Mouse (Mus musculus) hindbrain, embryonic 16.5 days (tissue): ENCODE measurements around the gene Pfkfb4. TPM values are rescaled to one million over a fixed set of nuclear protein-coding genes. Genes with fewer than 3 reads are reported as not detected.

Experiments
- ATAC-seq: fragments of 200-750 bp; cut with Nextera tagmentation; 2 replicates; pipeline ENCODE4 v1.8.0; 2017; ENCODE audit warnings: moderate TSS enrichment, moderate library complexity
- H3K27ac ChIP-seq: fragments of 300-500 bp; sonication (generic); 2 replicates; pipeline ENCODE4 v1.5.1; 2014; ENCODE audit warnings: low read depth, mild to moderate bottlenecking, control low read depth, low read length, moderate library complexity
- H3K27me3 ChIP-seq: fragments of 300-500 bp; sonication (generic); replicated peaks from 2 replicates; pipeline ENCODE4 v1.6.1; 2014; ENCODE audit warnings: low read length; ENCODE audit not compliant: control insufficient read depth, insufficient read depth
- H3K36me3 ChIP-seq: fragments of 300-500 bp; sonication (generic); 2 replicates; pipeline ENCODE4 v1.6.1; 2014; ENCODE audit warnings: mild to moderate bottlenecking, low read length, moderate library complexity, mixed read lengths; ENCODE audit not compliant: control insufficient read depth, insufficient read depth
- H3K4me1 ChIP-seq: fragments of 300-500 bp; sonication (generic); 2 replicates; pipeline ENCODE4 v1.6.1; 2014; ENCODE audit warnings: low read depth, low read length; ENCODE audit not compliant: control insufficient read depth, insufficient read depth
- H3K4me2 ChIP-seq: fragments of 300-500 bp; sonication (generic); 2 replicates; pipeline ENCODE4 v1.6.1; 2014; ENCODE audit warnings: mild to moderate bottlenecking, low read length, control low read depth, moderate library complexity
- H3K4me3 ChIP-seq: fragments of 300-500 bp; sonication (generic); 2 replicates; pipeline ENCODE4 v1.5.1; 2014; ENCODE audit warnings: mild to moderate bottlenecking, low read length, control low read depth, moderate library complexity
- H3K9ac ChIP-seq: fragments of 300-500 bp; sonication (generic); 2 replicates; pipeline ENCODE4 v1.6.1; 2014; ENCODE audit warnings: low read depth, mild to moderate bottlenecking, control low read depth, low read length, moderate library complexity
- H3K9me3 ChIP-seq: fragments of 300-500 bp; sonication (generic); 2 replicates; pipeline ENCODE4 v1.6.1; 2014; ENCODE audit warnings: mild to moderate bottlenecking, low read length, moderate library complexity; ENCODE audit not compliant: control insufficient read depth
- WGBS: fragments of 180-500 bp; shearing (Covaris S2); extraction: QIAGEN DNeasy Blood & Tissue Kit; methylation state at CpG from one replicate; pipeline ENCODE4 v1.1.7; 2014; 5-methylcytosine and 5-hydroxymethylcytosine counted together
- polyA plus RNA-seq: library from polyadenylated mRNA; unstranded; fragments of >200 nt; fragmentation: Nextera tagmentation; extraction: Ambion mirVana; gene quantifications from 2 replicates; pipeline ENCODE4 v1.2.1, GENCODE M21; 2015

Pfkfb4 gene
- polyA plus RNA-seq, 1 experiment from 2014 or later = 31.3 TPM

GRCm38 (mm10) chr9:109007025-109007780 lies 15.6 kb downstream of the Pfkfb4 start:
- Histone ChIP-seq H3K4me2 (no peak overlapping the region), H3K27ac (no peak overlapping the region), H3K4me1 (no peaks in the 10 kb centered on the region), H3K27me3 (no peaks in the 10 kb centered on the region), H3K4me3 (no peak overlapping the region), H3K36me3 (peaks cover 3% of the 10 kb centered on the region; the same call in 1 of the 2 replicates), H3K9me3 (no peaks in the 10 kb centered on the region), H3K9ac (no peak overlapping the region)
- no peak for ATAC-seq
- WGBS = 91% methylated on average over 21 of the region's 21 CpGs

- Histone ChIP-seq H3K4me2 (no peak overlapping the region), H3K9ac (no peak overlapping the region), H3K4me1 (no peaks in the 10 kb centered on the region), H3K27me3 (no peaks in the 10 kb centered on the region), H3K27ac (no peak overlapping the region), H3K9me3 (no peaks in the 10 kb centered on the region), H3K36me3 (peaks cover 3% of the 10 kb centered on the region; the same call in 1 of the 2 replicates), H3K4me3 (no peak overlapping the region)
- ATAC-seq = no peak
- 79% methylated on average over 9 of the region's 9 CpGs for WGBS
Measured at GRCm38 (mm10) chr9:109008081-109008480, 16.5 kb downstream of the Pfkfb4 start.

GRCm38 (mm10) chr9:109008994-109009635 lies 17.5 kb downstream of the Pfkfb4 start:
- no peak overlapping the region for H3K9ac ChIP-seq
- H3K4me1 ChIP-seq = no peaks in the 10 kb centered on the region
- no peak overlapping the region for H3K4me3 ChIP-seq
- WGBS = 67% methylated on average over 10 of the region's 10 CpGs
- H3K9me3 ChIP-seq = no peaks in the 10 kb centered on the region
- no peak overlapping the region for H3K27ac ChIP-seq
- no peak for ATAC-seq
- no peak overlapping the region for H3K4me2 ChIP-seq
- H3K36me3 ChIP-seq = peaks cover 9% of the 10 kb centered on the region; the same call in 1 of the 2 replicates
- H3K27me3 ChIP-seq = no peaks in the 10 kb centered on the region

GRCm38 (mm10) chr9:109009636-109010315 lies 18.2 kb downstream of the Pfkfb4 start:
- Histone ChIP-seq H3K36me3 (peaks cover 9% of the 10 kb centered on the region; the same call in 1 of the 2 replicates), H3K27ac (no peak overlapping the region), H3K27me3 (no peaks in the 10 kb centered on the region), H3K9ac (no peak overlapping the region), H3K9me3 (no peaks in the 10 kb centered on the region), H3K4me3 (no peak overlapping the region), H3K4me1 (no peaks in the 10 kb centered on the region), H3K4me2 (no peak overlapping the region)
- 57% methylated on average over 17 of the region's 17 CpGs for WGBS
- ATAC-seq = no peak

- no peak for ATAC-seq
- H3K27me3 ChIP-seq = no peaks in the 10 kb centered on the region
- H3K4me1 ChIP-seq = no peaks in the 10 kb centered on the region
- H3K27ac ChIP-seq = no peak overlapping the region
- H3K36me3 ChIP-seq = peaks cover 9% of the 10 kb centered on the region; the same call in 1 of the 2 replicates
- H3K9ac ChIP-seq = no peak overlapping the region
- H3K4me2 ChIP-seq = no peak overlapping the region
- 84% methylated on average over 14 of the region's 14 CpGs for WGBS
- no peaks in the 10 kb centered on the region for H3K9me3 ChIP-seq
- H3K4me3 ChIP-seq = no peak overlapping the region
Measured at GRCm38 (mm10) chr9:109010316-109010690, 18.7 kb downstream of the Pfkfb4 start.

GRCm38 (mm10) chr9:109015397-109015796 lies 23.8 kb downstream of the Pfkfb4 start:
- 0 out of 2 replicates have a peak, but pooled peaks cover 6% of the 10 kb centered on the region for H3K36me3 ChIP-seq
- no peak overlapping the region for H3K4me2 ChIP-seq
- H3K9ac ChIP-seq = no peak overlapping the region
- H3K4me3 ChIP-seq = no peak overlapping the region
- H3K27ac ChIP-seq = no peak overlapping the region
- ATAC-seq = no peak
- H3K4me1 ChIP-seq = no peaks in the 10 kb centered on the region
- WGBS = 74% methylated on average over 8 of the region's 8 CpGs
- no peaks in the 10 kb centered on the region for H3K27me3 ChIP-seq
- H3K9me3 ChIP-seq = no peaks in the 10 kb centered on the region

GRCm38 (mm10) chr9:109016973-109017604 lies 25.5 kb downstream of the Pfkfb4 start:
- Histone ChIP-seq H3K27me3 (no peaks in the 10 kb centered on the region), H3K27ac (no peak overlapping the region), H3K9me3 (no peaks in the 10 kb centered on the region), H3K36me3 (0 out of 2 replicates have a peak, but pooled peaks cover 6% of the 10 kb centered on the region), H3K4me2 (no peak overlapping the region), H3K4me3 (no peak overlapping the region), H3K9ac (no peak overlapping the region), H3K4me1 (no peaks in the 10 kb centered on the region)
- ATAC-seq = no peak
- 68% methylated on average over 11 of the region's 11 CpGs for WGBS

- H3K9me3 ChIP-seq = no peaks in the 10 kb centered on the region
- no peak overlapping the region for H3K4me3 ChIP-seq
- no peak for ATAC-seq
- no peaks in the 10 kb centered on the region for H3K4me1 ChIP-seq
- no peak overlapping the region for H3K4me2 ChIP-seq
- peaks cover 2% of the 10 kb centered on the region; the same call in 1 of the 2 replicates for H3K36me3 ChIP-seq
- H3K27ac ChIP-seq = no peak overlapping the region
- WGBS = 86% methylated on average over 4 of the region's 4 CpGs
- no peak overlapping the region for H3K9ac ChIP-seq
- H3K27me3 ChIP-seq = no peaks in the 10 kb centered on the region
Measured at GRCm38 (mm10) chr9:109021428-109021827, 29.9 kb downstream of the Pfkfb4 start.
